Comparison of ENCODE assay signal across 11 mouse cellular contexts in genomic region chr5:135537326-135537725, GRCm38 (mm10). TPM values are rescaled to one million over a fixed set of nuclear protein-coding genes. Genes with fewer than 3 reads are reported as not detected.
DNase-seq lines count a peak whose midpoint lies in the region; ATAC-seq and TF ChIP-seq lines count a peak whose summit lies in the region.
"Had no signal": no experiment of that assay in that cellular context is flagged by ENCODE, and none has a peak within 500 bp of the region (broad histone marks: within the 10 kb centered on the region; RNA-seq: fewer than 3 reads in every experiment).

No protein-coding gene starts in this region.

- no peaks in the 10 kb centered on the region for H3K36me3 ChIP-seq in lung, embryonic 14.5 days (ENCODE audit: insufficient read depth)
- H3K36me3 ChIP-seq in forebrain, embryonic 11.5 days (ENCODE audit: control insufficient read depth, insufficient read depth, low read length) = no peaks in the 10 kb centered on the region
- H3K36me3 ChIP-seq: forebrain, embryonic 10.5 days had no signal

- no peak overlapping the region for H3K4me2 ChIP-seq in lung, embryonic 14.5 days
- no peak overlapping the region for H3K4me2 ChIP-seq in forebrain, embryonic 11.5 days (ENCODE audit: low read depth, low read length, severe bottlenecking)

- H3K4me3 ChIP-seq in lung, embryonic 14.5 days (ENCODE audit: low read depth, low read length) = no peak overlapping the region
- H3K4me3 ChIP-seq in lung, adult 2 months (replicated peaks; ENCODE audit: extremely low read depth, low read depth, low read length) = no peak overlapping the region
- no peak overlapping the region for H3K4me3 ChIP-seq in forebrain, embryonic 11.5 days (ENCODE audit: low read depth, low read length)
- H3K4me3 ChIP-seq: forebrain, embryonic 10.5 days had no signal

- H3K9ac ChIP-seq in lung, embryonic 14.5 days = no peak overlapping the region
- no peak overlapping the region for H3K9ac ChIP-seq in forebrain, embryonic 11.5 days (ENCODE audit: low read length)

- 64% methylated on average over 4 of the region's 4 CpGs for WGBS in lung, embryonic 14.5 days
- 44% methylated on average over 4 of the region's 4 CpGs for WGBS in lung, adult 2 months
- WGBS in forebrain, embryonic 11.5 days = 82% methylated on average over 4 of the region's 4 CpGs

- peaks cover 3% of the 10 kb centered on the region; the same call in 1 of the 2 replicates for H3K9me3 ChIP-seq in lung, embryonic 14.5 days (ENCODE audit: low read depth, low read length)
- H3K9me3 ChIP-seq in forebrain, embryonic 11.5 days (ENCODE audit: control insufficient read depth, low read length) = no peaks in the 10 kb centered on the region
- H3K9me3 ChIP-seq: forebrain, embryonic 10.5 days had no signal

- TF ChIP-seq POLR2A in lung, adult 2 months (IDR thresholded peaks at IDR 0.05; ENCODE audit: borderline replicate concordance, extremely low read depth, low read depth, low read length) = no peak

- H3K27me3 ChIP-seq in lung, embryonic 14.5 days (ENCODE audit: insufficient read depth, low read length) = no peaks in the 10 kb centered on the region
- H3K27me3 ChIP-seq in forebrain, embryonic 11.5 days (ENCODE audit: control insufficient read depth, insufficient read depth, low read length) = no peaks in the 10 kb centered on the region

- no peak overlapping the region for H3K27ac ChIP-seq in lung, embryonic 14.5 days (ENCODE audit: low read depth)
- H3K27ac ChIP-seq in forebrain, embryonic 11.5 days (ENCODE audit: low read depth, low read length) = no peak overlapping the region
- H3K27ac ChIP-seq: forebrain, embryonic 10.5 days had no signal

- ATAC-seq in lung, embryonic 14.5 days (ENCODE audit: insufficient read depth) = no peak; the same call in 1 of the 2 replicates
- 0 out of 2 replicates have a peak, but pooled peaks have one; percentile 28 for ATAC-seq in megakaryocyte-erythroid progenitor cell, adult 5-6 weeks (replicated peaks; ENCODE audit: low FRiP score, low TSS enrichment, poor library complexity, severe bottlenecking)
- ATAC-seq in forebrain, embryonic 11.5 days (replicated peaks; ENCODE audit: low FRiP score) = no peak

- intact Hi-C loops in gastrocnemius, postnatal 36 days (cut with DNase I) = no loop called here

- no peak for TF ChIP-seq CTCF in lung, embryonic 14.5 days (IDR thresholded peaks at IDR 0.05; ENCODE audit: low read depth)
- TF ChIP-seq CTCF in lung, adult 2 months (IDR thresholded peaks at IDR 0.05; ENCODE audit: insufficient read depth, low read length) = no peak

- no peaks in the 10 kb centered on the region; the same call in 1 of the 2 replicates for H3K4me1 ChIP-seq in lung, embryonic 14.5 days (ENCODE audit: insufficient read depth)
- H3K4me1 ChIP-seq in lung, adult 2 months (ENCODE audit: control insufficient read depth, insufficient read depth, low read length) = peaks cover 13% of the 10 kb centered on the region
- no peaks in the 10 kb centered on the region for H3K4me1 ChIP-seq in forebrain, embryonic 11.5 days (replicated peaks; ENCODE audit: control insufficient read depth, insufficient read depth, low read length)
- H3K4me1 ChIP-seq: forebrain, embryonic 10.5 days had no signal

- peak; percentile 10 for DNase-seq in lung, embryonic 14.5 days
- no peak for DNase-seq in lung, adult 2 months
- DNase-seq in induced T-regulatory cell, adult 2 months (ENCODE audit: low read depth) = peak; percentile 88
- no peak for DNase-seq in cerebellum, postnatal 4 days (ENCODE audit: low spot score in 2 of 2)
- DNase-seq in forebrain, embryonic 11.5 days (ENCODE audit: low spot score) = no peak
- DNase-seq in gastrocnemius, postnatal 36 days = no peak
- no peak for DNase-seq in layer of hippocampus, adult 18-20 months (ENCODE audit: low spot score in 2 of 2)

RNA-seq across cellular contexts. Expression of gene Hip1, which starts 7.6 kb away (rescaled TPM):
- polyA plus RNA-seq in lung, embryonic 14.5 days (2014; fragmentation: Nextera tagmentation; extraction: Ambion mirVana) = 48.8 and 49.4 TPM in 2 replicates
- polyA plus RNA-seq in lung, adult 2 months (2012; rRNA removed) = 53.8 and 66.9 TPM in 2 replicates
- 0.79 and 1.2 TPM in 2 replicates for total RNA-seq in megakaryocyte-erythroid progenitor cell, adult 5-6 weeks (2014; fragmentation: Nextera tagmentation)
- total RNA-seq in megakaryocyte-erythroid progenitor cell, adult 5-6 weeks (2017) = 0.19 and 0.23 TPM in 2 replicates
- polyA plus RNA-seq in forebrain, embryonic 11.5 days (2014; fragmentation: Nextera tagmentation; extraction: Ambion mirVana) = 70.3 and 76.5 TPM in 2 replicates
- total RNA-seq in gastrocnemius, postnatal 36 days (2021) = 10 to 100 TPM; 23.5 to 25.4 TPM
- 10 to 100 TPM; 34.6 to 34.8 TPM for total RNA-seq in layer of hippocampus, adult 18-20 months (2021)

RNA-seq across cellular contexts. Expression of gene Ccl26, which starts 26.0 kb away (rescaled TPM):
- not detected in 2 replicates for polyA plus RNA-seq in lung, embryonic 14.5 days (2014; fragmentation: Nextera tagmentation; extraction: Ambion mirVana)
- polyA plus RNA-seq in lung, adult 2 months (2012; rRNA removed) = not detected in 2 replicates
- total RNA-seq in megakaryocyte-erythroid progenitor cell, adult 5-6 weeks (2014; fragmentation: Nextera tagmentation) = not detected in 2 replicates
- not detected in 2 replicates for total RNA-seq in megakaryocyte-erythroid progenitor cell, adult 5-6 weeks (2017)
- not detected in 2 replicates for polyA plus RNA-seq in forebrain, embryonic 11.5 days (2014; fragmentation: Nextera tagmentation; extraction: Ambion mirVana)
- not detected for total RNA-seq in gastrocnemius, postnatal 36 days (2021)
- not detected for total RNA-seq in layer of hippocampus, adult 18-20 months (2021)
- total RNA-seq: adrenal gland, adult 18-20 months; left cerebral cortex, postnatal 25 days had no signal
- polyA plus RNA-seq: forebrain, embryonic 10.5 days had no signal

RNA-seq across cellular contexts. Expression of gene Ccl24, which starts 35.5 kb away (rescaled TPM):
- 2.5 and 3.1 TPM in 2 replicates for polyA plus RNA-seq in lung, embryonic 14.5 days (2014; fragmentation: Nextera tagmentation; extraction: Ambion mirVana)
- 1.6 and 1.8 TPM in 2 replicates for polyA plus RNA-seq in lung, adult 2 months (2012; rRNA removed)
- total RNA-seq in megakaryocyte-erythroid progenitor cell, adult 5-6 weeks (2014; fragmentation: Nextera tagmentation) = not detected in 2 replicates
- not detected in 2 replicates for total RNA-seq in megakaryocyte-erythroid progenitor cell, adult 5-6 weeks (2017)
- polyA plus RNA-seq in forebrain, embryonic 11.5 days (2014; fragmentation: Nextera tagmentation; extraction: Ambion mirVana) = 0.99 and 1.1 TPM in 2 replicates
- total RNA-seq in gastrocnemius, postnatal 36 days (2021) = 1 to 10 TPM in 1 of 2 experiments, under 1 TPM in 1; 0.44 to 1.5 TPM
- under 1 TPM in 1 of 2 experiments, not detected in 1; 0.67 TPM for total RNA-seq in layer of hippocampus, adult 18-20 months (2021)

Comparison
In these comparisons a context has a peak if more than half of its experiments do, and no peak if none do; other contexts are left out.
1. DNase-seq: peak in lung, embryonic 14.5 days (single experiment) and induced T-regulatory cell, adult 2 months (single experiment); none in lung, adult 2 months (single experiment), cerebellum, postnatal 4 days (0 of 2), forebrain, embryonic 11.5 days (single experiment), gastrocnemius, postnatal 36 days (0 of 2) and layer of hippocampus, adult 18-20 months (0 of 2).
2. RNA of gene Hip1, which starts 7.6 kb away (total RNA-seq): 34.6 to 34.8 TPM in layer of hippocampus, adult 18-20 months and 23.5 to 25.4 TPM in gastrocnemius, postnatal 36 days; 0.19 to 1.2 TPM in megakaryocyte-erythroid progenitor cell, adult 5-6 weeks; every median in the first group is over 10 times any median in the second.